Mouse (Mus musculus): Measurements from ENCODE around the gene D7Ertd443e.

- TF ChIP-seq CTCF (IDR thresholded peaks at IDR 0.05; ENCODE audit: borderline replicate concordance, insufficient read depth, low read length) = no peak
- TF ChIP-seq POLR2A (IDR thresholded peaks at IDR 0.05; ENCODE audit: low read depth, low read length) = no peak
These were observed 154.8 kb downstream of the D7Ertd443e start for GRCm38 (mm10) chr7:134230708-134231107.
